Mouse (Mus musculus): ENCODE results near the gene Zfp423. TPM values are rescaled to one million over a fixed set of nuclear protein-coding genes. Genes with fewer than 3 reads are reported as not detected.

The Zfp423 gene
- polyA plus RNA-seq, 1 experiment from 2014 or later: 0.01 TPM

GRCm38 (mm10) chr8:87715731-87716682, 243.4 kb downstream of the Zfp423 start:
- peaks cover 42% of the 10 kb centered on the region for H3K27me3 ChIP-seq
- in situ Hi-C loops (cut with MboI; ENCODE audit: low pct_unique_long_range_greater_than_20kb): loop anchor here (10.0 kb wide), 1 partner anchor 309 kb away; no protein-coding TSS in a partner anchor
- CTCF ChIA-PET: no interaction called here
- TF ChIP-seq CTCF (IDR thresholded peaks at IDR 0.05): peak; percentile 90
- POLR2A ChIA-PET: no interaction called here
- DNase-seq (ENCODE audit: low read depth, low spot score) (peak; percentile 4), ATAC-seq (peak; percentile 68)

DNA sequence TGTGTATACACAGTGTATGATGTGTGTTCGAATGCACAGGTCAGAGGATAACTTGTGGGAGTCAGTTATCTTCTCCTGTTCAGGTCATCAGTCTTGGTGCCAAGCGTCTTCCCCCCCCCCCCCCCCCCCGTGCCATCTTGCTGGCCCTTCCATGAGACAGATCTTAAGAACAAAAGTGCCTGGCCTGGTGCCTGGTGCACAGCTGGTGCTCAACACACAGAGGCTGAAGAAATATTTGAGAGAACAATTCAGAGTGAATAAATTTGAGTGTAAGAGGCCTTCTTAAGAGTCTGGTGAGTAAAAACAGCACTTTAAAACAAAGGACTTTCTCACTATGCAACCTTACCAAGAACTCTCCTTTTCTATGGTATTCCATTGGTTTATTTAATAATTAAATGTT, 245.4 kb downstream of the Zfp423 start:
- ATAC-seq (no peak), DNase-seq (ENCODE audit: low read depth, low spot score) (no peak)
- POLR2A ChIA-PET: no interaction called here
- H3K27me3 ChIP-seq: peaks cover 34% of the 10 kb centered on the region
- TF ChIP-seq CTCF (IDR thresholded peaks at IDR 0.05): no peak
- CTCF ChIA-PET: interaction anchor here (1.9 to 2.3 kb wide), 2 partner anchors 9 to 14 kb away, joined by 5 read pairs; no protein-coding TSS in a partner anchor
- in situ Hi-C loops (cut with MboI; ENCODE audit: low pct_unique_long_range_greater_than_20kb): loop anchor here (10.0 kb wide), 1 partner anchor 311 kb away; no protein-coding TSS in a partner anchor

GRCm38 (mm10) chr8:87711955-87712354, 247.4 kb downstream of the Zfp423 start:
- no peak for ATAC-seq
- H3K27me3 ChIP-seq: peaks cover 44% of the 10 kb centered on the region
- in situ Hi-C loops (cut with MboI; ENCODE audit: low pct_unique_long_range_greater_than_20kb): loop anchor here (10.0 kb wide), 1 partner anchor 313 kb away; no protein-coding TSS in a partner anchor
- ChIA-PET CTCF (interaction anchor here (2.1 kb wide), 1 partner anchor 10 kb away, joined by 5 read pairs; no protein-coding TSS in a partner anchor), POLR2A (no interaction called here)
- no peak for DNase-seq (ENCODE audit: low read depth, low spot score)
- TF ChIP-seq CTCF (IDR thresholded peaks at IDR 0.05): no peak

- peaks cover 51% of the 10 kb centered on the region for H3K27me3 ChIP-seq
- DNase-seq (ENCODE audit: low read depth, low spot score) (no peak), ATAC-seq (no peak)
- no peak for TF ChIP-seq CTCF (IDR thresholded peaks at IDR 0.05)
- in situ Hi-C loops (cut with MboI; ENCODE audit: low pct_unique_long_range_greater_than_20kb): no loop called here
- POLR2A ChIA-PET: no interaction called here
- CTCF ChIA-PET: no interaction called here
Measured at GRCm38 (mm10) chr8:87708127-87708637, 251.2 kb downstream of the Zfp423 start.

DNA sequence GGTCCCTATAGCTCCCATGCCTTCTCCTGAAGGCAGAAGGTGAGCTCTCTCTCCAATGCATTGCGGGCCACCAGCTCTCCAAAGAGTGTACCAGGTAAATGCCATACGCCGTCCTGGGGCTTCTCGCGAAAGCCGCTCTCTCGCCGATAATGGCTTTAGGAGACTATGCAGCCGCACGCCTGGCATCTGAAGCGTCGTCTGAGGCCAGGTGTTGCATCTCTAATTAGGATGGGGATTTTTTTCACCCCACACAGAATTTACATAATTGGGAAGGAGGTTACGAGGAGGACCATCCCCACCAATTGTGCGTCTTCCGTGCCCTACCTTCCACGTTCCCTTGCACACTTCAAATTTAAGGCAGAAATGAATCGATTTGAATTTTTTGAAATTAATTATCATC, 252.2 kb downstream of the Zfp423 start:
- in situ Hi-C loops (cut with MboI; ENCODE audit: low pct_unique_long_range_greater_than_20kb): no loop called here
- ATAC-seq: no peak

DNA sequence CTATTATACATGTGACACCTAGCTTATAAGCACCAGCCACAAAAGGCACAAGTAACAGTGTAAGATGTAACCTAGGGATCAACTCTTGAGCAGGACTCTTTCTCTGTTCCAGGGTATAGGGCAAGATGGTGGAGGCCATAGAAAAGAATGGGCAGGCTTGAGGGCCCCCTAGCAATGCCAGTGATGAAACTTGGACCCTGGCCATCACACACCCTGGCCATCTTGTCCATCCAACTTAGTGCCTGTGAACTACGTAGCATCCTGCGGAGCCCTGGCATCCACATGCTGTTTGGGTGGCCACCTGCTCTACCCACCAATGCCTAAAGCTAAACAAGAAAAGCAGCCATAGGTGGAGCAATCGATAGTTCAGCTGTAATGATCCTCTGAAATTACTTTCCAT, 254.6 kb downstream of the Zfp423 start:
- peaks cover 49% of the 10 kb centered on the region for H3K27me3 ChIP-seq
- TF ChIP-seq CTCF (IDR thresholded peaks at IDR 0.05): no peak
- CTCF ChIA-PET: interaction anchor here (1.7 kb wide), 1 partner anchor 9 kb away, joined by 5 read pairs; no protein-coding TSS in a partner anchor
- ATAC-seq (no peak), DNase-seq (ENCODE audit: low read depth, low spot score) (no peak)
- in situ Hi-C loops (cut with MboI; ENCODE audit: low pct_unique_long_range_greater_than_20kb): no loop called here
- POLR2A ChIA-PET: no interaction called here

More for the DNA sequence above, 252.2 kb downstream of the Zfp423 start:
- ChIA-PET POLR2A (no interaction called here), CTCF (no interaction called here)
- TF ChIP-seq CTCF (IDR thresholded peaks at IDR 0.05): no peak
- peaks cover 58% of the 10 kb centered on the region for H3K27me3 ChIP-seq
- DNase-seq (ENCODE audit: low read depth, low spot score): no peak

DNA sequence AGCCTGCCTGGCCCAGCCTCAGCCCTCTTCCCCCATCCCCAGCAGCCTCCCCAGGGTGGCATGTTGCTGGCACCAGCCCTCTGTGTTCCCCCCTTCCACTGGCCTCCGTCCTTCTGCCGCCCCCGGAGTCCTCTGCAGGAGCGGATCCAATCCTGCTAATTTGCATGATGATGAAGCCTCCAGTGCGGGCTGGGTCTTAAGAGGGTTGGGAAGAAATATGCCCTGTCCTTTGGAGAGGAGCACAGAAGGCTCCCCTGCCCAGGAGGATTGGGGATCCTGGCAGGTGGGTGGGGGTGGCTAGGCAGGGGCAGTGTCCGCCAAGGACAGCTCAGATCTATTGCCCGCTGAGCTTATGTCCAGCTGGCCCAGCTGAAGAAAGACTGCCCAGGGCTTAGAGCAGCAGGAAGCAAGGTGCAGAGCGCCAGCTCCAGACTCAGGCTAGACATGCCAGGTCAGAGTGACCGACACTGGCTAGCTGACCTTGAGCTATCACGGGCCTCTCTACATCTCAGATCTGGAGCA, 256.5 kb downstream of the Zfp423 start:
- H3K27me3 ChIP-seq: peaks cover 41% of the 10 kb centered on the region
- TF ChIP-seq CTCF (IDR thresholded peaks at IDR 0.05): no peak
- DNase-seq (ENCODE audit: low read depth, low spot score) (no peak), ATAC-seq (no peak)
- POLR2A ChIA-PET: no interaction called here
- in situ Hi-C loops (cut with MboI; ENCODE audit: low pct_unique_long_range_greater_than_20kb): no loop called here
- CTCF ChIA-PET: no interaction called here

DNA sequence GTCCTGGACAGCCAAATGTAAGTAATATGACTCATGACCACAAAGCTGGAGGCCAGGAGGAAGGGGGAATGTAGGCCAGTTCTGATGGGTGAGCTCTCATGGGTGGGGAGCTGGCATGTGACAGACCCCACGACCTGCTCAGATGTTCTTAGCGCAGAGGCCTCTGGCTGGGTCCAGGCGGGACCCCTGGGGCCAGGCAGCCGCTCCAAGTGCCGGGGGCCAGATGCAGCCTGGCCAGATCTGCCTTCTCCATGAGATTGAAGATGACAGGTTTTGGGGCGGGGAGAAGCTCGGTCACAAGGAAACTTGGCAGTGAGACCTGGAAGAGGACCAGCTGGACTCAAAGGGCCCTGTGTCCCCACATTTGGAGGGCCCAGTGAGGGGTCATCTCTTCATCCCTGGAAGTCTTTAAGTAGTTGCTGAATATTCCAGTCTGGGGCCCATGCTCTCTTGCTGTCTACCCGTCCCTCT, 257.3 kb downstream of the Zfp423 start:
- in situ Hi-C loops (cut with MboI; ENCODE audit: low pct_unique_long_range_greater_than_20kb): no loop called here
- TF ChIP-seq CTCF (IDR thresholded peaks at IDR 0.05): no peak
- H3K27me3 ChIP-seq: peaks cover 37% of the 10 kb centered on the region
- ATAC-seq (no peak), DNase-seq (ENCODE audit: low read depth, low spot score) (no peak)
- CTCF ChIA-PET: no interaction called here
- POLR2A ChIA-PET: no interaction called here

DNA sequence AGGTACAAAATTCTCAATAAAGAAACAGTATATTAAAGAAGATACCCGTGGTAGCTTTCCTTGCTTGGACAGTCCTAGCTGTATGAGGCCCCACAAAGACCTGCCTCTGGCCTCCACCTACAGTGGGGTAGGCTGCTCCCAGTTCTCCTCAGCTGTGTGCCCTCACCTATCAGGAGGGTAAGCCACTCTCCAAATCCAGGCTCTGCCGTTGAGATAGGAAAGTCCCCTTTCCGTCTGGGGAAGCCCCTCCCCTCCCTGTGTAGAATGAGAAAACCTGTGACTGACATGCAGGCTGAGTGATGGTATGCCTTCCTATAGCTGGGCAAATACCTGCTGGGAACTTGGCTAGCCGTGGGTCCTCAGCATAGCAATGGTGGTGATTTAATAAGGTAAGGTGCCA, 257.8 kb downstream of the Zfp423 start:
- in situ Hi-C loops (cut with MboI; ENCODE audit: low pct_unique_long_range_greater_than_20kb): no loop called here
- H3K27me3 ChIP-seq: peaks cover 34% of the 10 kb centered on the region
- ATAC-seq (no peak), DNase-seq (ENCODE audit: low read depth, low spot score) (no peak)
- ChIA-PET CTCF (no interaction called here), POLR2A (interaction anchor here (0.5 to 0.6 kb wide), 2 partner anchors 154 to 258 kb away, joined by 4 to 13 read pairs; partner anchors contain the start of gene Zfp423)
- TF ChIP-seq CTCF (IDR thresholded peaks at IDR 0.05): no peak

GRCm38 (mm10) chr8:87700321-87700720, 259.1 kb downstream of the Zfp423 start:
- POLR2A ChIA-PET: no interaction called here
- TF ChIP-seq CTCF (IDR thresholded peaks at IDR 0.05): no peak
- DNase-seq (ENCODE audit: low read depth, low spot score) (no peak), ATAC-seq (no peak)
- in situ Hi-C loops (cut with MboI; ENCODE audit: low pct_unique_long_range_greater_than_20kb): no loop called here
- CTCF ChIA-PET: interaction anchor here (1.7 kb wide), 1 partner anchor 13 kb away, joined by 5 read pairs; no protein-coding TSS in a partner anchor
- peaks cover 34% of the 10 kb centered on the region for H3K27me3 ChIP-seq

DNA sequence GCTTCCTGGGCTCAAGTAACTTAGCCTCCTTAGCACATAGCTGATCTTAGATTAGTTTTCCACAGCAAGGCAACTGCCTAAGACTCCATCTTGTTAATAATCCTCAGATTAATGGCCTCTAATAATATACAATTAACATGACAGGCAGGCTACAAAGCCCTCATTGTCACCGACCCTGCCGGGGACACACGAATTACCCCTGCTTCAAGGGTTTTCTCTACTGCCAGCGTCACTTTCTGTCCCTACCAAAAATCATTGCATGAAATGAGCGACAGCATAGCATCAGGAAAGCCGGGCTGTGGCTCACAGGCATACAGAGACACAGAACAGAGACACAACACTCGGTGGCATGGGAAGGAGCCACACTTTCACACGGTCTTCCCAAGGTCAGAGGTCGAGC, 262.3 kb downstream of the Zfp423 start:
- ATAC-seq (no peak), DNase-seq (ENCODE audit: low read depth, low spot score) (no peak)
- ChIA-PET CTCF (no interaction called here), POLR2A (no interaction called here)
- H3K27me3 ChIP-seq: peaks cover 16% of the 10 kb centered on the region
- no peak for TF ChIP-seq CTCF (IDR thresholded peaks at IDR 0.05)
- in situ Hi-C loops (cut with MboI; ENCODE audit: low pct_unique_long_range_greater_than_20kb): no loop called here
